Mouse (Mus musculus) midbrain, embryonic 14.5 days (tissue): ENCODE measurements around the gene Kit. TPM values are rescaled to one million over a fixed set of nuclear protein-coding genes. Genes with fewer than 3 reads are reported as not detected.
A peak's percentile ranks its signal among the peaks of the same experiment; 100 is the strongest.

Source experiments
- ATAC-seq: fragments of 200-750 bp; cut with Nextera tagmentation; 2 replicates; pipeline ENCODE4 v1.8.0; 2017; ENCODE audit warnings: moderate number of reproducible peaks, moderate library complexity; ENCODE audit not compliant: low FRiP score, low TSS enrichment
- DNase-seq: peaks from one replicate; pipeline ENCODE4 v3.0.0-alpha.2; 2015
- H3K27ac ChIP-seq: fragments of 300-500 bp; sonication (generic); replicated peaks from 2 replicates; pipeline ENCODE4 v1.5.1; 2014; ENCODE audit warnings: mild to moderate bottlenecking, low read depth, low read length, moderate library complexity
- H3K27me3 ChIP-seq: fragments of 300-500 bp; sonication (generic); 2 replicates; pipeline ENCODE4 v1.6.1; 2014; ENCODE audit warnings: low read length, control low read depth, mixed read lengths; ENCODE audit not compliant: control insufficient read depth, insufficient read depth
- H3K36me3 ChIP-seq: fragments of 300-500 bp; sonication (generic); 2 replicates; pipeline ENCODE4 v1.6.1; 2014; ENCODE audit warnings: low read length, control low read depth; ENCODE audit not compliant: control insufficient read depth, insufficient read depth
- H3K4me1 ChIP-seq: fragments of 300-500 bp; sonication (generic); 2 replicates; pipeline ENCODE4 v1.6.1; 2014; ENCODE audit warnings: mild to moderate bottlenecking, antibody characterized with exemption, low read length, control low read depth; ENCODE audit not compliant: control insufficient read depth, insufficient read depth
- H3K4me2 ChIP-seq: fragments of 300-500 bp; sonication (generic); 2 replicates; pipeline ENCODE4 v1.6.1; 2014; ENCODE audit warnings: mild to moderate bottlenecking, low read length, moderate library complexity
- H3K4me3 ChIP-seq: fragments of 300-500 bp; sonication (generic); replicated peaks from 2 replicates; pipeline ENCODE4 v1.5.1; 2014; ENCODE audit warnings: low read depth, low read length
- H3K9ac ChIP-seq: fragments of 300-500 bp; sonication (generic); replicated peaks from 2 replicates; pipeline ENCODE4 v1.6.1; 2014; ENCODE audit warnings: mild to moderate bottlenecking, low read length, moderate library complexity
- H3K9me3 ChIP-seq: fragments of 300-500 bp; sonication (generic); 2 replicates; pipeline ENCODE4 v1.6.1; 2016; ENCODE audit warnings: low read length, control low read depth, mixed read lengths; ENCODE audit not compliant: control insufficient read depth
- whole genome bisulfite sequencing: fragments of 180-500 bp; shearing (Covaris S2); extraction: QIAGEN DNeasy Blood & Tissue Kit; methylation state at CpG from one replicate; pipeline ENCODE4 v1.1.7; 2014; 5-methylcytosine and 5-hydroxymethylcytosine counted together
- polyA plus RNA-seq: library from polyadenylated mRNA; unstranded; fragments of >200 nt; fragmentation: Nextera tagmentation; extraction: Ambion mirVana; gene quantifications from 2 replicates; pipeline ENCODE4 v1.2.1, GENCODE M21; 2014

The Kit gene
- polyA plus RNA-seq, 1 experiment from 2014 or later = 41.1 TPM

- H3K4me3 ChIP-seq = no peak overlapping the region
- no peak overlapping the region for H3K27ac ChIP-seq
- peaks cover 6% of the 10 kb centered on the region; the same call in 1 of the 2 replicates for H3K9me3 ChIP-seq
- H3K4me1 ChIP-seq = no peaks in the 10 kb centered on the region
- H3K27me3 ChIP-seq = no peaks in the 10 kb centered on the region
- WGBS = 92% methylated on average over 3 of the region's 3 CpGs
- no peaks in the 10 kb centered on the region for H3K36me3 ChIP-seq
- no peak for DNase-seq
- no peak overlapping the region for H3K9ac ChIP-seq
- ATAC-seq = no peak
- H3K4me2 ChIP-seq = no peak overlapping the region
These were observed 21.7 kb upstream of the Kit start for GRCm38 (mm10) chr5:75553021-75553420.

- Histone ChIP-seq H3K27ac (no peak overlapping the region), H3K27me3 (no peaks in the 10 kb centered on the region), H3K4me1 (no peaks in the 10 kb centered on the region), H3K9ac (no peak overlapping the region), H3K4me2 (no peak overlapping the region), H3K4me3 (no peak overlapping the region), H3K36me3 (no peaks in the 10 kb centered on the region), H3K9me3 (peaks cover 1% of the 10 kb centered on the region; the same call in 1 of the 2 replicates)
- DNase-seq = no peak
- ATAC-seq = no peak
- 63% methylated on average over 11 of the region's 11 CpGs for WGBS
These were observed 17.1 kb upstream of the Kit start for GRCm38 (mm10) chr5:75557636-75558035.

DNA sequence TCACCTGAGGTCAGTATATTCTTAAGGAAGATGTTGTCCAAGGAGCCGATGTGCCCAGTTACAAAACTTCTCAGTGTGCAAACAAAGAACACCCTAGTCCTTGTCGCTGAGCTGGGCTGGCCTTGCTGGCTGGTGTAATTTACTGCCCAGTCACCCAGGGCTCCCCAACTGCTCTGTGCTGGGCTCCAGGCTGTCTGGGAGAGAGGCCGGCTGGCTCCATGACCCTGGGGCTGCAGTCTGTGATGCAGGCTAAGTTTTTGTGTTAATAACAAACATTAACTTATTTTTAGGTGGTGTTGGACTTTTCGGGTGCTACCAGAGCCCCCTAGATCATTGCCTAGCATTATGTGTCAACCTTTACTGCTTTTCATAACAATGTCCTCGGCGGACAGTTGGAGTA lies 15.4 kb upstream of the Kit start:
- H3K4me1 ChIP-seq = no peaks in the 10 kb centered on the region
- H3K36me3 ChIP-seq = no peaks in the 10 kb centered on the region
- H3K4me2 ChIP-seq = no peak overlapping the region
- H3K9ac ChIP-seq = no peak overlapping the region
- H3K27me3 ChIP-seq = no peaks in the 10 kb centered on the region
- no peak overlapping the region for H3K4me3 ChIP-seq
- WGBS = 87% methylated on average over 6 of the region's 6 CpGs
- H3K27ac ChIP-seq = no peak overlapping the region
- ATAC-seq = no peak
- DNase-seq = no peak
- no peaks in the 10 kb centered on the region for H3K9me3 ChIP-seq

GRCm38 (mm10) chr5:75561231-75561630 lies 13.5 kb upstream of the Kit start:
- Histone ChIP-seq H3K9me3 (no peaks in the 10 kb centered on the region), H3K27me3 (no peaks in the 10 kb centered on the region), H3K4me3 (no peak overlapping the region), H3K36me3 (no peaks in the 10 kb centered on the region), H3K4me2 (no peak overlapping the region), H3K27ac (no peak overlapping the region), H3K9ac (no peak overlapping the region), H3K4me1 (no peaks in the 10 kb centered on the region)
- ATAC-seq (no peak), DNase-seq (no peak)
- WGBS = 96% methylated on average over 2 of the region's 2 CpGs

GRCm38 (mm10) chr5:75574151-75574851 lies 415 bp upstream of the Kit start:
- peaks cover 6% of the 10 kb centered on the region for H3K4me1 ChIP-seq
- DNase-seq = peak; percentile 58
- H3K4me2 ChIP-seq = peak overlapping the region; percentile 97
- no peaks in the 10 kb centered on the region for H3K9me3 ChIP-seq
- no peaks in the 10 kb centered on the region for H3K36me3 ChIP-seq
- peak overlapping the region; percentile 74 for H3K4me3 ChIP-seq
- 3% methylated on average over 27 of the region's 27 CpGs for WGBS
- peak overlapping the region; percentile 80 for H3K27ac ChIP-seq
- H3K27me3 ChIP-seq = no peaks in the 10 kb centered on the region
- H3K9ac ChIP-seq = peak overlapping the region; percentile 72
- no peak for ATAC-seq

- DNase-seq (peak; percentile 91), ATAC-seq (peak; percentile 75)
- under 1% methylated on average over 53 of the region's 53 CpGs for WGBS
- no peaks in the 10 kb centered on the region for H3K27me3 ChIP-seq
- H3K9ac ChIP-seq = peak overlapping the region; percentile 72
- no peaks in the 10 kb centered on the region for H3K9me3 ChIP-seq
- H3K4me1 ChIP-seq = peaks cover 6% of the 10 kb centered on the region
- peak overlapping the region; percentile 97 for H3K4me2 ChIP-seq
- H3K36me3 ChIP-seq = no peaks in the 10 kb centered on the region
- peak overlapping the region; percentile 74 for H3K4me3 ChIP-seq
- peak overlapping the region; percentile 80 for H3K27ac ChIP-seq
These were observed 1.1 kb downstream of the Kit start for GRCm38 (mm10) chr5:75575567-75576515.

DNA sequence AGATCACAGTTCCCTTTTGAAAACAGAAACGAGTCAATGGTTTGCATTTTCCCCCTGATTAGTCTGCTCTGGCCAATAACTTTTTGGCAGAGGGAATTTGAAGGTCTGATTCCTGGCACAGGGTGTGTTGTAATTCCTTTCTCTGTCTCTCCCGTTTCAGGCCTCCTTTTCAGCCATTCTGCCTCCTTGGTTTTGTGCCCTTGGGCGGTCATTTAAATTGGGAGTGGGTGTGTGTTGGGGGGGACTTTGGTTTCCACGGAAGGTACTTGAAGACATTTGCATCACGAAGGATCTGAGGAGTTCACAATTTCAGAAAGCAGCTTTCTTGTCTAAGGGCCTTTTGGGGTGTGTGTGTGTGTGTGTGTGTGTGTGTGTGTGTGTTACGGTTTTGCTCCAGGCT lies 2.0 kb downstream of the Kit start:
- Histone ChIP-seq H3K4me2 (peak overlapping the region; percentile 97), H3K27ac (no peak overlapping the region), H3K9ac (peak overlapping the region; percentile 72), H3K4me1 (peaks cover 6% of the 10 kb centered on the region), H3K4me3 (peak overlapping the region; percentile 74), H3K36me3 (no peaks in the 10 kb centered on the region), H3K27me3 (no peaks in the 10 kb centered on the region), H3K9me3 (no peaks in the 10 kb centered on the region)
- 20% methylated on average over 6 of the region's 6 CpGs for WGBS
- ATAC-seq (no peak), DNase-seq (peak; percentile 17)

DNA sequence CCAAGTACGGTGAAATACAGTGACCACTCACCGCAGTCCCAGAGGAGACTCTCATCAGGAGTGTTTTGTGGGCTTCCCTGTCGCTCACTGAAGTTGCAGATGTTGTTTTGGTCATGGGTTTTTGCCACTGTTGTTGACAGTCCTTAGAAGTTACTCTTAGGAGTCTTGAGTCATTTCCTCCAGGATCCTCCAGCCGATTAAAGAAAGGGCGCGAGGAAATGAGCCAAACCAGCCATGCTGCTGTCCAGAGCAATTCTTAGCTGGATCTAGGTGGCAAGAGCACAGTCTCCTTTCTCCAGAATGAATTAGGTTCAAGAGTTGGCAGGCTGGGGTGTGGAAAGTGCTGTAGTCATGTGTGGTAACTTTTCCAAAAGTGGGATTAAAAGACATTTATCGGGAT lies 3.4 kb downstream of the Kit start:
- peak overlapping the region; percentile 97 for H3K4me2 ChIP-seq

More for the DNA sequence above, 3.4 kb downstream of the Kit start:
- Histone ChIP-seq H3K36me3 (no peaks in the 10 kb centered on the region), H3K9ac (no peak overlapping the region), H3K9me3 (no peaks in the 10 kb centered on the region), H3K4me3 (no peak overlapping the region), H3K4me1 (peaks cover 6% of the 10 kb centered on the region), H3K27me3 (no peaks in the 10 kb centered on the region), H3K27ac (no peak overlapping the region)
- no peak for ATAC-seq
- no peak for DNase-seq
- WGBS = 84% methylated on average over 7 of the region's 7 CpGs
